Mouse (Mus musculus): ENCODE results near the gene Hoxd8. TPM values are rescaled to one million over a fixed set of nuclear protein-coding genes. Genes with fewer than 3 reads are reported as not detected.
A peak's percentile ranks its signal among the peaks of the same experiment; 100 is the strongest.

The Hoxd8 gene
- polyA plus RNA-seq, 1 experiment from 2014 or later = not detected

DNA sequence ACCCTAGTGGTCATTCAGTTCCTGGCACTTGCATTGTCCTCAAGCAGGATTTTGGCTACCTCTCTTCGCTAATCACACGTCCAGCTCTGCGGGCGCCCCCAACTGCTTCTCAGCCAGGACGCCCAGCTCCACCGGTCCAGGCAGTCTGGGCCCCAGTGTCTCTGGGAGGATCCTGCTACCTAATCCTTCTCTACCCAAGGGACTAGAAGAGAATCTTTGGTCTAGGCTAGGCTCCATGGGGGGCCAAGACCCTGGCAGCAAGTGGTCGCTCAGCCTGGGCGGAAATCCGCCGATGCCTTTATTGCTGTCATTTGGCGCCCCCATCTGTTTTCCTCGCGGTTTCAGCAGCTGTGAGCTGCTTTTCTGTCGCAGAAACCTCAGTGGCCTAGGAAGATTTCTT is 42.7 kb upstream of the Hoxd8 start:
- peak; percentile 83 for DNase-seq (ENCODE audit: low spot score)
- H3K9me3 ChIP-seq = no peaks in the 10 kb centered on the region
- H3K27ac ChIP-seq (replicated peaks) = no peak overlapping the region
- 0% methylated on average over 14 of the region's 14 CpGs for WGBS
- peaks cover 14% of the 10 kb centered on the region for H3K4me1 ChIP-seq
- H3K27me3 ChIP-seq (replicated peaks; ENCODE audit: low read depth, poor library complexity, severe bottlenecking) = peaks cover 100% of the 10 kb centered on the region
- no peaks in the 10 kb centered on the region for H3K36me3 ChIP-seq (replicated peaks)
- peak overlapping the region; percentile 32; the same call in 1 of the 2 replicates for H3K4me3 ChIP-seq

DNA sequence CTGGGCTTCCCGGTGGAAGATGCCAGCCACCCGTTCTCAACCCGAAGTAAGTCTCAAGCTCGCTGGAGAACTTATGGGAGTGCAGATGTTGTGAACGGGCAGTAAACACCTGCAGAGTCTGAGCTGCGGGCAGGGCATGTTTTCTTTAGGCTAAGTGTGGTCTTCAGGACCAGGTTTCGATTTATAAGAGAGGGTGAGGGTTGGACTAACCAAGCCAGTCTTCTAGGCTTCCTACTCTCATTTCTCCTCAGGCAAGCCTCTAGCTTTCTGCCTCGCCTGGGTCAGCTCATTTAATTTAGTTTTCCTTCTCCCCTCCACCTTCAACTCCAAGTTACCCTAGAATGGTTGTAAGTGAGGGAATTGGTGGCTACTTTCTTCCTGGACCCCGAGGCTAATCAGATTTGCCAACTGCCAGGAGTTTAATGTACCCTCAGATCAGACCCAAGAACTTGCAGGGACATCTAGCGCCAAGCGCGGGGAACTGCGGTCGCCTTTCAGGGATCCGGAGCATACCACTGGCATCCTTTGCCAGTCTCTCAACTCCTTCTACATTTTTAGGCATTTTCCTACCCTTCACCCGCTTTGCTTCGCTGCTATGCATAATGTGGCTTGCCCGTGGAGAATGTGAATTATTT is 41.0 kb upstream of the Hoxd8 start:
- H3K27ac ChIP-seq (replicated peaks) = no peak overlapping the region

DNA sequence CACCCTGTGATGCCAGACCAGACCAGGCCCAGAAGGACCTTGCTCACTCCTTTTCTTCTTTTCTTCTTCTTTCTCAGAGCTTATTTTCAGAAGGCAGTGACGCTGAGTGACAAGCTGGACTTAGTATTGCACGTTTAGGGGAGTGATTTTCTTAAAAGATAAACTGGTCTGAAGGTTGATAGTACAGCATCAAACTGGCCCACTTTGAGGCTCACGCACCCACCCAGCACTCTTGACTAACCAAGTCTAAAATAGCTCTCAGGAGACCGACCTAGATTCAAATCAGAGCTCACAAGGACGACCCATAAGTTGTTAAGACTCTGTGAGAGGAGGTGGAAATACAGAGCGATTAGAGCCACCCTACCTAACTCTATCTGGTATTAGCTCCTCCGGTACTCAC is 38.0 kb upstream of the Hoxd8 start:
- Histone ChIP-seq H3K4me3 (no peak overlapping the region), H3K36me3 (replicated peaks) (no peaks in the 10 kb centered on the region), H3K4me1 (peaks cover 14% of the 10 kb centered on the region), H3K9me3 (no peaks in the 10 kb centered on the region), H3K27me3 (replicated peaks; ENCODE audit: low read depth, poor library complexity, severe bottlenecking) (peaks cover 100% of the 10 kb centered on the region), H3K27ac (replicated peaks) (no peak overlapping the region)
- WGBS = 1% methylated on average over 7 of the region's 7 CpGs
- peak; percentile 30 for DNase-seq (ENCODE audit: low spot score)

More for the DNA sequence above, 41.0 kb upstream of the Hoxd8 start:
- Histone ChIP-seq H3K4me1 (peaks cover 17% of the 10 kb centered on the region), H3K4me3 (no peak overlapping the region), H3K9me3 (no peaks in the 10 kb centered on the region), H3K27me3 (replicated peaks; ENCODE audit: low read depth, poor library complexity, severe bottlenecking) (peaks cover 100% of the 10 kb centered on the region), H3K36me3 (replicated peaks) (no peaks in the 10 kb centered on the region)
- DNase-seq (ENCODE audit: low spot score) = peak; percentile 74
- WGBS = 4% methylated on average over 18 of the region's 18 CpGs

DNA sequence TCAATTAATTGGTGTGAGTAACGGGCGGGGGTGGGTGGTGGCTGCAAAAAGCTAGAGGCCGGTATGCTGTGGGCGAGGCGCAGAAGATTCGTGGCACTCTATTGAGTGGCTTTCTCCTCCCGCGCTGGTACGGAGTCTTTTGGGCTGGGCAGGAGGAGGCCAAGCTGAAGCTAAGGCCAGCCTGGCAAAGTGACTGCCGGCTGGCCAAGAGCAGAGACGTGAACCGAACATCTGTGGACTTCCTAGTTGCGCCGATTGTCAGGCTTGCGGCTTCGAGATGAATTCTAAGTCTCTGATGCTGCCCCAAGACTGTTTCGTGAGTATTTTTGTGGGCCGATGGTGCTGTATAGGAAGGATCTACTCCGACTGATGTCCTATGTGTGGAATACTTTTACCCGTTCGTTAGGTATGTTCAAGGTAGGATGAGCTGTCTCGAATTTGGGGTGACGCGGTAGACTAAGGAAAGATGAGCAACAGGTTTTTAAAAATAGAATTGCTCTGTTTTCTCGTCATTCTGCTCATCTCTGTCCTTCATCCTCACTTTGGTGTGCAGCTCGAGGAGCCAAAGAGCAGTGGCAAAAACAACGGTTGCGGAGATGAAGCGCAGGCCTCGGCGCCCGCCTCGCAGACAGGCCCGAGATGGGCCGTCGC is 37.1 kb upstream of the Hoxd8 start:
- Histone ChIP-seq H3K36me3 (replicated peaks) (no peaks in the 10 kb centered on the region), H3K4me1 (peaks cover 10% of the 10 kb centered on the region), H3K4me3 (peak overlapping the region; percentile 55; the same call in 1 of the 2 replicates), H3K27ac (replicated peaks) (no peak overlapping the region), H3K9me3 (no peaks in the 10 kb centered on the region), H3K27me3 (replicated peaks; ENCODE audit: low read depth, poor library complexity, severe bottlenecking) (peaks cover 100% of the 10 kb centered on the region)
- 1% methylated on average over 36 of the region's 36 CpGs for WGBS
- DNase-seq (ENCODE audit: low spot score) = peak; percentile 61

DNA sequence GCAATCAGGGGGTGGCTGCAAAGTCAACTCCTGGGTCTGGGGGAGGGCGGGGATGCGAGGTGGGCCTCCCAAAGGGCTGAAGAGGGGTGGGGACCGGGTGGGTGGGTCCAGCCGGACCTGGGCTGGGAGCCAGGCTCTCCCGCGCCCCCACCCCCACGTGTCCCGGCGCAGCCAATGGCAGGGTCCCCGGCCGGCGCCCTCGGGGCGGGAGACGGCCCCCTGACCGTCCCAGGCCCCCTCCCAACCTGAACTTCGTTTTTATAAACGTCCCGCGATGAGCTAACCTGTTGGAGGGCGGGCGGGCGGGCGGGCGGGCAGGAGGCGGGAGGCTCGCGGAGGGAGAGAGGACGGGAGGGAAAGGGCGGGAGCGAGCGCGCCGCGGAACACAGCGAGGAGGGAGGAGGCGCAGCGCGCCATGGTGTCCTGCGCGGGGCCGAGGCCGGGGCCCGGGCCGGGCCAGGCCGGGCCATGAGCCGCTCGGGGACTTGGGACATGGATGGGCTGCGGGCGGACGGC is 36.5 kb upstream of the Hoxd8 start, which contains the start of gene Hoxd13:
TSS of gene Hoxd13 (plus strand) at position 469 of the 516 bp plus-strand sequence.
- Histone ChIP-seq H3K27me3 (replicated peaks; ENCODE audit: low read depth, poor library complexity, severe bottlenecking) (peaks cover 100% of the 10 kb centered on the region), H3K36me3 (replicated peaks) (no peaks in the 10 kb centered on the region), H3K9me3 (no peaks in the 10 kb centered on the region), H3K4me1 (peaks cover 16% of the 10 kb centered on the region), H3K27ac (replicated peaks) (no peak within 1 kb of the TSS), H3K4me3 (peak within 1 kb of the TSS; percentile 55)
- DNase-seq (ENCODE audit: low spot score) = peak; percentile 57
- WGBS = under 1% methylated on average over 48 of the region's 51 CpGs

DNA sequence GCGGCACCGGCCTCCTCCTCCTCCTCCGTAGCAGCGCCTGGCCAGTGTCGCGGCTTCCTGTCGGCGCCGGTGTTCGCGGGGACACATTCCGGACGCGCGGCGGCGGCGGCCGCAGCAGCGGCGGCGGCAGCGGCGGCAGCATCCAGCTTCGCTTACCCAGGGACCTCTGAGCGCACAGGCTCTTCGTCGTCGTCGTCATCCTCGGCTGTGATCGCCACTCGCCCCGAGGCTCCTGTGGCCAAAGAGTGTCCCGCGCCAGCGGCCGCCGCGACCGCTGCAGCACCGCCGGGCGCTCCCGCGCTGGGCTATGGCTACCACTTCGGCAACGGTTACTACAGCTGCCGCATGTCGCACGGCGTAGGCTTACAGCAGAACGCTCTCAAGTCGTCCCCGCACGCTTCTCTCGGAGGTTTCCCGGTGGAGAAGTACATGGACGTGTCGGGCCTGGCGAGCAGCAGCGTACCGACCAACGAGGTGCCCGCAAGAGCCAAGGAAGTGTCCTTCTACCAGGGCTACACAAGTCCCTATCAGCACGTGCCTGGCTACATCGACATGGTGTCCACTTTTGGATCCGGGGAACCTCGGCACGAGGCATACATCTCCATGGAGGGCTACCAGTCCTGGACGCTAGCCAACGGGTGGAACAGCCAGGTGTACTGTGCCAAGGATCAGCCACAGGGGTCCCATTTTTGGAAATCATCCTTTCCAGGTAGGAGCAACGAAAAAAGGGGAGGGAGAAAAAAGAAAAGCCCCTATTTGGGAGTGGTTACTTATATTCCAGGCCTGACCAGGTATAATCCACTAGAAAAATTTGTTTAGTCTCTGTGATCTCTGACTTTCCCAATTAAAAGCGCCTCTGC is 35.8 kb upstream of the Hoxd8 start:
- under 1% methylated on average over 74 of the region's 74 CpGs for WGBS
- peak; percentile 72 for DNase-seq (ENCODE audit: low spot score)
- H3K27ac ChIP-seq (replicated peaks) = no peak overlapping the region

DNA sequence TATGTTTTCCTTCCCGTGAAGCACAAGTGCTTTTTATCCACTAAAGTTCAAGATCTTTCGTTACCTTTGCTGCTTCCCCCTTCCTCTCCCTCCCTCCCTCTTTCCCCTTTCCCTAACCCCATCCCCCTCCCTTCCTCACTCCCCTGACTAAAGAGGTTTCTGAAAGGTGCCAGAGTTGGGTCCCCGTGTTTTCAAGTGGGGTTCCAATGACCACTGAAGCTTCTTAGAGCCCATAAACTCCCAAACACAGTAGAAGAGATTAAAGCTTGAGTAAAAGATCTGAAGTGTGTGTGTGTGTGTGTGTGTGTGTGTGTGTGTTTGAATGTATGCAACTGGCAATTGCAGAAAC is 35.2 kb upstream of the Hoxd8 start:
- under 1% methylated on average over 3 of the region's 3 CpGs for whole genome bisulfite sequencing
- Histone ChIP-seq H3K27me3 (replicated peaks; ENCODE audit: low read depth, poor library complexity, severe bottlenecking) (peaks cover 100% of the 10 kb centered on the region), H3K36me3 (replicated peaks) (no peaks in the 10 kb centered on the region), H3K27ac (replicated peaks) (no peak overlapping the region), H3K4me3 (no peak overlapping the region), H3K9me3 (no peaks in the 10 kb centered on the region), H3K4me1 (peaks cover 20% of the 10 kb centered on the region)
- peak; percentile 37 for DNase-seq (ENCODE audit: low spot score)

More for the DNA sequence above, 35.8 kb upstream of the Hoxd8 start:
- Histone ChIP-seq H3K4me1 (peaks cover 18% of the 10 kb centered on the region), H3K4me3 (peak overlapping the region; percentile 55), H3K36me3 (replicated peaks) (no peaks in the 10 kb centered on the region), H3K9me3 (no peaks in the 10 kb centered on the region), H3K27me3 (replicated peaks; ENCODE audit: low read depth, poor library complexity, severe bottlenecking) (peaks cover 100% of the 10 kb centered on the region)

DNA sequence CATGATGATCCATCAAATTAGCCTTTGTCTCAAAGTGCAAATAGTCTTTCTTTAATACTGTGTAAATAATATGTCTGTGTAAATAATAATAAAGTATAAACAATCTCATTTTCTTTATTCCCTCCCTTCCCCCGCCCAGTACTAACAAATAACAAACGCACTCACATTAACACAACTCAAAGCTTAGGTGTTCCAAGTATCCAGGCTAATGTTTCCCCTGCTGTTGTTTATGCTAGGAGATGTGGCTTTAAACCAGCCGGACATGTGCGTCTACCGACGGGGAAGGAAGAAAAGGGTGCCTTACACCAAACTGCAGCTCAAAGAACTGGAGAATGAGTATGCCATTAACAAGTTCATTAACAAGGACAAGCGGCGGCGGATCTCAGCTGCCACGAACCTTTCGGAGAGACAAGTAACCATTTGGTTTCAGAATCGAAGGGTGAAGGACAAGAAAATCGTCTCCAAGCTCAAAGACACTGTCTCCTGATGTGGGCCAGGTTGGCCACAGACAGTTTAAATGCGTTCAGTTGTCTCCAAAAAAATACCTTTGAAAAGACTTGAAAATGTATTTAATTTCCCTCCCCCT is 34.7 kb upstream of the Hoxd8 start:
- Histone ChIP-seq H3K4me1 (peaks cover 20% of the 10 kb centered on the region), H3K27ac (replicated peaks) (no peak overlapping the region), H3K36me3 (replicated peaks) (no peaks in the 10 kb centered on the region), H3K9me3 (no peaks in the 10 kb centered on the region), H3K27me3 (replicated peaks; ENCODE audit: low read depth, poor library complexity, severe bottlenecking) (peaks cover 100% of the 10 kb centered on the region), H3K4me3 (no peak overlapping the region)
- peak; percentile 48 for DNase-seq (ENCODE audit: low spot score)
- WGBS = under 1% methylated on average over 14 of the region's 14 CpGs

DNA sequence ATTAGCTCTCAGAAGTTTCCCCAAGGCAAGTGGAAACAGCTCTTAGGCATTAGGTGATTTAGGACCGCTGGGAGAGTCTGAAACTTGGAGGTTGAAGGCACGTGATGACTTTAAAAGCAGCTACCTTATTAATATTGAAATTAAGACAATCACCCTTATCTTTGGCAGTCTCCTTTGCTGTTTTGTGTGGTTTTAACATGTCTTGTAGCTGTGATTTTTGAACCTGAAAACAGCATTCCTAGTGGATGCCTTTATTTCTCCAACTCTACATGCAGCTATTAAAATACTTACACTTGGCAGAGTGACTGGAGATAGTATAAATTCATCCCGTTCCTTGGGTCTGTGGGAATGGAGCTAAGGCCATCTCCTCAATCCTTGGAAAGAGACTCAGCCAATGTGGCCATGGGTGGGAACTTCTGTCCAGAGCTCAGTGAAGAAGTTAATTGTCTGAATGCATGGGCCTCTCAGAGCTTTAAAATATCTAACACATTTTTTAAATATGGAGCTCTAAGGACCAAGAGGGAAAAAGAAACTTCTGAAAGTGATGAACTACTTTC is 33.7 kb upstream of the Hoxd8 start:
- Histone ChIP-seq H3K9me3 (no peaks in the 10 kb centered on the region), H3K27ac (replicated peaks) (no peak overlapping the region), H3K27me3 (replicated peaks; ENCODE audit: low read depth, poor library complexity, severe bottlenecking) (peaks cover 100% of the 10 kb centered on the region), H3K4me1 (peaks cover 26% of the 10 kb centered on the region), H3K4me3 (no peak overlapping the region), H3K36me3 (replicated peaks) (no peaks in the 10 kb centered on the region)
- peak; percentile 11 for DNase-seq (ENCODE audit: low spot score)
- WGBS = 2% methylated on average over 3 of the region's 3 CpGs

DNA sequence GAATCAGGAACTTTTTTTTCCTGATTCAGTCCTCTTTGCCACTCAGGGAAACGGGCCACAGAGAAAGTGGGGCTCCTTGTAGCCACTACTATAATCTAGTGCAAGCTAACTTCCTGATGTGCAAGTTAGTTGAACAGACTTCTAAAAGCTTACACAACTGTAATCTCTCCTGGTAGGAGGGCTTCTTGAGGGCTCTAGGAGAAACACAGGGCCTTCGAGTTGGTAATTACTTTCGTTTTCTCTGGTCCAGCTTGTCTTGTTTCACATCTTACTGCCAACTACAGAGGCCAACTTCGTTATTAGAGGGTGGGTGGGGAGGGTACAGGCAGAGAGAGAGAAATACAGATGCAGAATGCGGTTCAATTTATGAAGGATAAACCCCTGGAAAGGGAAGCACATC is 32.6 kb upstream of the Hoxd8 start:
- no peak overlapping the region for H3K4me3 ChIP-seq
- peaks cover 100% of the 10 kb centered on the region for H3K27me3 ChIP-seq (replicated peaks; ENCODE audit: low read depth, poor library complexity, severe bottlenecking)
- no peaks in the 10 kb centered on the region for H3K9me3 ChIP-seq
- peaks cover 26% of the 10 kb centered on the region for H3K4me1 ChIP-seq
- WGBS = 2% methylated on average over 5 of the region's 5 CpGs
- peak; percentile 24 for DNase-seq (ENCODE audit: low spot score)
- no peaks in the 10 kb centered on the region for H3K36me3 ChIP-seq (replicated peaks)
- no peak overlapping the region for H3K27ac ChIP-seq (replicated peaks)

DNA sequence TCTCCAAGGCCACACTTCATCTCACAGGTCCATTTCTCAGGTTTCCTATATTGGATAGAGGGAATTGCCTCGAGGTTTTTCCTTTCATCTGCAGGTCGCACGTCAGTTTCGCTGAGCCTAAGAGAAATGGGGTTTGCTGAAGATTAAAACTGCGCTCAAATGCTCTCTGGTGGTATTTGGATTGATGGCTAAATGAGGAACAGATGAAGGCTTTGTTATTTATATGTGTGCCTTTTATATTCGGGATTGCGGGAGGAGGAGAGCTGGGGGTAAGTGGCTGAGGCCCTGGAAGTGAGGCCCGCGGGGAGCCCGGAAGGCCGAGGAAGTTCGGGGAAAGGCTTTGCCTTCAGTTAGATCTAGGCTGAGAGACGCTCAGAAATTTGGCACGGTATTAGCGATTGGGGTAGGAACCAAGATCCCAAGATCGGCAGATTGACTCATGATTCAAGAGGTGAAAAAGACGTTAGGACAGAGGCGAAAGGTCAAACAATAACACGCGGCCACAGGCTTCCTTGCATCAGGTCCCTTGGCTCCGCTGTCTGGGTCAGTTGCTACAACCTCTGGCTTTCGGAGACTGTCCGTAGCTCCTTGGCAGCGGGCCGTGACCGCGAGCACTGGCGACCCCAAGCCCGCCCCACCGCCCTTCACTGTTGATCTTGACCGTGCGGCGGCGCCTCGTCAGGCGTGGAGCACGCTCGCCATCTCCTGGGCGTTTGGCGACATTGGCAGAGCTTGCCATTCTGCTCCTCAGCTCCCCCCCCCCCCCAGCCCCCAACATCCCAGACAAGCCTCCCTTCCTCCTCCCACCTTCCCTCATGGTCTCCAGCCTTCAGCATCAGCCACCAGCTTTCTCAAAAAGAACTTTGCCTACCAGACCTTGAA is 31.7 kb upstream of the Hoxd8 start:
- no peaks in the 10 kb centered on the region for H3K9me3 ChIP-seq
- under 1% methylated on average over 40 of the region's 40 CpGs for WGBS
- peak overlapping the region; percentile 46 for H3K4me3 ChIP-seq
- peaks cover 25% of the 10 kb centered on the region for H3K4me1 ChIP-seq
- H3K27ac ChIP-seq (replicated peaks) = no peak overlapping the region
- DNase-seq (ENCODE audit: low spot score) = peak; percentile 86
- H3K27me3 ChIP-seq (replicated peaks; ENCODE audit: low read depth, poor library complexity, severe bottlenecking) = peaks cover 100% of the 10 kb centered on the region
- H3K36me3 ChIP-seq (replicated peaks) = no peaks in the 10 kb centered on the region

All from embryonic facial prominence, embryonic 10.5 days (tissue).